Mouse (Mus musculus) ovary, adult 18-20 months (tissue): ENCODE results near the gene Ddx11.

Experiments used
- DNase-seq: peaks from one replicate; pipeline ENCODE4 v3.0.0; 2022; ENCODE audit warnings: low spot score, mixed read lengths

The Ddx11 gene

GRCm38 (mm10) chr17:66123066-66123815 is at the start of gene Ddx11:
TSS of gene Ddx11 (plus strand) at chr17:66123520.
- peak; percentile 81 for DNase-seq

DNA sequence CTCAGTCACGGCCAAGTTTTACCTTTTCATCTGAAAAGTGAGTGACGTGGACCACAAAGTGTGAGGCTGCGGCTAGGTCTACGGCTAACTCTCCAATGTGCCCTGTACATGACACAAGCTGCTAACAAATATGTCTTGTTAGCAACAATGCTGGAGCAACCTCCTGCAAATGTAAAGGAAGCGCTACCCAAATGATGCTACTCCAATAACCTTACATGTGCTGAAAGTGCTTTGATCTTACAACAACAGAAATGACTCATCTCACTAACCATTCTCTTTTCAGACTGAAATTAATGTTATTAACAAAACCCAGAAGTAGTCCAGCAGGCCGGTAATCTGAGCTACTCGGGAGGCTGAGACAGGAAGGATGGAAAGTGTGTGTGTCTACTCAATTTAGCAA is 49.3 kb upstream of the Ddx11 start:
- DNase-seq = no peak

- no peak for DNase-seq
Observed at GRCm38 (mm10) chr17:66075827-66076173, 47.5 kb upstream of the Ddx11 start.

- no peak for DNase-seq
Observed at GRCm38 (mm10) chr17:66076174-66076927, 47.0 kb upstream of the Ddx11 start.

GRCm38 (mm10) chr17:66076934-66077333 is 46.4 kb upstream of the Ddx11 start, which contains the start of gene Ankrd12:
TSS of gene Ankrd12 (minus strand) at chr17:66077089.
- DNase-seq = peak; percentile 93

DNA sequence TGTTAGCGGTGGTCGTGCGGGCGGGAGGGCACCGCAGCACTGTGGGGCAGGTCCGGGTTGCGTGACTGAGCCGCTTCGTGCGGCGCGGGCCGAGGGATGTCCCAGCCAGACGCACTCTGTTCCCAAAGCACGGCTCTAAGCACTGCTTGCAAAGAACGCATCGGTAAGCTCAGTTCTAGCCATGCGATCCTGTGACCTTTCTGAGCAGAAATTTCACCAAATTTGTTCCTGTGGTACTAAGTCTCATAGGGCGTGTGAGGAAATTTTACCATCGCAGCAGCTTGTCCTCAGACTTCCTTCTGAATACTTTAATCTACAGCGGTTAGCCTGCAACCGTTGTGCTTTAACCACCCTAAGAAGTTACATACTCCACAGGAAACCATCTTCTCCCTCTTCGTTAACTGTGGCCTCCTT is 45.9 kb upstream of the Ddx11 start:
- DNase-seq = no peak

DNA sequence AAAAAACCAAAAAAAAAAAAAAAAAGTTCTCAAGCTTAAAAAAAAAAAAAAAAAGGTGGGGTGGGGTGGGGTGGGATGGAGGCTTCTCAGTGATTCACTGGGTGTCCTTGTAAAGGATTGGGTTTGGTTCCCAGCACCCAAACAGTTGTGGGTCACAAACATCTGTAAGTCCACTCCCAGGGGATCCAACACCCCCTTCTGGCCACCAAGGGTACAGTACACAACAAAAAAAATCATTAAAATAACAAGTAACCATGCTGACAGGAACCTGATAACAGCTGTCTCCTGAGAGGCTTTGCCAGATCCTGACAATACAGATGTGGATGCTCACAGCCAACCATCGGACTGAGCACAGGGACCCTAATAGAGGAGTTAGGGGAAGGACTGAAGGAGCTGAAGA is 38.8 kb upstream of the Ddx11 start:
- DNase-seq = no peak

GRCm38 (mm10) chr17:66085038-66085437 is 38.3 kb upstream of the Ddx11 start:
- no peak for DNase-seq

DNA sequence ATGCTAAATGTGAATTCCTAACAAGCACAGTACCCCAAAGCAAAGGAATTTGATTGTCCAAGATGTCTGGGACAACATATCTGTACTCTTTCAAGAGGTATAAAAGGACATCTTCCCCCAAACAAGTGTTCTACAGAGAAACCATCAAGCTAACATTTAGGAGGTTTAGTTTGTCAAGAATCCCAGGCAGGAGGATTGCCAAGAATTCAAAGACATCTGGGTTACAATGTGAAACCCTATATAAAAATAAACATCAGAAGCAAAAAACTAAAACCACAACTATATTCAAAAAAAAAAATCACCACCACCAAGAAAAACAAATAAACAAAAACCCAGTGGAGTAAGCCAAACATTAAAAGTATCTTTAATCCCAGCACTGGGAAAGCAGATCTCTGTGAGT is 33.1 kb upstream of the Ddx11 start:
- DNase-seq = no peak

DNA sequence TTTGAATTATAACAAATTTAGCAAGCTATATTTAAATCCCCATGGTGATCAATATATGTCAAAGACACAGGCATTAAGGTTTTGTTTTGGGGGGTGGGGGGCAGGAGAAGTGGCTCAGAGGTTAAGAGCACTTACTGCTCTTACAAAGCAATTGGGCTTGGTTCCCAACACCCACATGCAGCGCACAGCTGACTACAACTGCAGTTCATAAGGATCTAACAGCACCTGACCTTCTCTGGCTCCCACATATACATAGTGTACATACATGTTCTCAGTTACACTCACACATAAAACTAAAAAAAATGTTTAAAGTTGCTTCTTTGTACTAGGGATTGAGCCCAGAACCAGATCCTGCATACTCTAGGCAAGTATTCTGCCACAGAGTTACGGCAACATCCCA is 31.9 kb upstream of the Ddx11 start:
- DNase-seq = no peak

DNA sequence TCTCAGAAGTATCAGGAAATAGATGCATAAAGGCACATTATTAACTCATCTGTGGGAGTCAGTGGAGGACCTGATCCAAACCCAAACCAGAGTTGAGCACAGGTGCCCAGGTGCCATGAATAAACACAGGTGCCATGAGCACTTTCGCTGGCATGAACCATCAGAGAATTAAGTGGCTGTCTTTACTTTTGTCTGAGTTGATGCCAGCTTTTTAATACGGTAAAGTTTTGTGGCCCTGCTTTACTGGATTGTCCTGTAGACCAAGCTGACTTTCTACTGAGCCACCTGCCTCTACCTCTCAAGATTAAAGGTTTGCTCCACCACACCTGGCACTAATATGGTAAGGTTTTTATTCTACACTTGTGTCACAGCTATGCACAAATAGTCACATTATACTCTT is 31.3 kb upstream of the Ddx11 start:
- no peak for DNase-seq

DNA sequence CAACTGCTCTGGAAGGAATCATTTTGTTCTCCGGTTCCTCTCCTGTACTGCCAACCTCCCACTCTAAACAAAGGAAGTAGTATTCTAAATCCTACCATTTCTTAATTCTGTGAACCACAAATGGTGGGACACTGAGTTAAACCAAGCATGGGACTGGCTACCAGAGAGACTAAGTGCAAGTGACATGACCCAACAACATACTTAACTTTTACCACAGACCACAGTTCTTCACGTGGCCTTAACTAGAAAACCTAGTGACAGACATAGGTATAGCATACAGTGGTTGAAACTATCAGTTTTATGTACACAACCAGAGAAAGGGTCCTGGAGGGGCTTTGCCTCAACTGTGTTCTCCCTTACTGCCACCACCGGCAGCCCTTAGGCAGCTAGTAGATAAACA is 30.7 kb upstream of the Ddx11 start:
- no peak for DNase-seq

GRCm38 (mm10) chr17:66100566-66101379 is 22.5 kb upstream of the Ddx11 start:
- no peak for DNase-seq

GRCm38 (mm10) chr17:66101380-66102330 is 21.7 kb upstream of the Ddx11 start, which contains the start of gene Ndufv2:
TSS of gene Ndufv2 (minus strand) at chr17:66101559.
- DNase-seq = peak; percentile 87

- no peak for DNase-seq
Observed at GRCm38 (mm10) chr17:66104076-66104475, 19.2 kb upstream of the Ddx11 start.

GRCm38 (mm10) chr17:66106601-66107267 is 16.6 kb upstream of the Ddx11 start:
- no peak for DNase-seq

DNA sequence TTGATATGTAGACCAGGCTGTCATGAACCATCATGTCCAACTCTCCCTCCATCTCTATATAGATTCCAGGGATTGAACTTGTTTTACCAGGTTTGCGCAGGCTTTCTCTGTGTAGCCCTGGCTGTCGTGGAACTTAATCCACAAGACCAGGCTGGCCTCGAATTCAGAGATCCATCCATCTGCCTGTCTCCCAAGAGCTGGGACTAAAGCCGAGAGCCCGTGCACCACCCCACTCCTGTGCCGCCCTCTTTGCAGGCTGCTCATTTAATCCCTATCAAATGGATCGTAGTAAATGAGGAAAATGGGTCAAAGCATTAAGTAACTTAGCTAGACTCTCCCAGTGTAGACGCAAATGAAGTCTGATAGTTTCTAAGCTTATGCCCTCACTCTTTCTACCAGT is 15.9 kb upstream of the Ddx11 start:
- DNase-seq = no peak

GRCm38 (mm10) chr17:66108198-66108597 is 15.1 kb upstream of the Ddx11 start:
- no peak for DNase-seq

DNA sequence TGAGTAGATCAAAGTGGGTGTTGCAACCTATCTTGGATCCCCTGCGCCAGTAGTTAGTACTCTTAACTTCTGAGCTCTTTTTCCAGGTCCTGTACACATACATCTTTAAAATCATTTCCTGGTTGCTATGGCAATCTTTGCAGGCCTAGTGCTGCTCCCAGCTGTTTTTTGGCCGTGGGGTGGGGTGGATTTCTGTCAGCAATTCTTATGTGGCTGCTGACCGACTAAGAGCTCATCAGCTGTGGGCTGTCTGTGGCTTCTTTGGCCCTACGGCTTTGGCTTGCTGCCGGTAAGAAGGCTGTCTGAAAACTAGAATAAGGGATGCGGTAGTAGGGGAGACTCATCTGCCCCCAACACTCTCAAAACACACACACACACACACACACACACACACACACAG is 12.6 kb upstream of the Ddx11 start:
- DNase-seq = no peak

DNA sequence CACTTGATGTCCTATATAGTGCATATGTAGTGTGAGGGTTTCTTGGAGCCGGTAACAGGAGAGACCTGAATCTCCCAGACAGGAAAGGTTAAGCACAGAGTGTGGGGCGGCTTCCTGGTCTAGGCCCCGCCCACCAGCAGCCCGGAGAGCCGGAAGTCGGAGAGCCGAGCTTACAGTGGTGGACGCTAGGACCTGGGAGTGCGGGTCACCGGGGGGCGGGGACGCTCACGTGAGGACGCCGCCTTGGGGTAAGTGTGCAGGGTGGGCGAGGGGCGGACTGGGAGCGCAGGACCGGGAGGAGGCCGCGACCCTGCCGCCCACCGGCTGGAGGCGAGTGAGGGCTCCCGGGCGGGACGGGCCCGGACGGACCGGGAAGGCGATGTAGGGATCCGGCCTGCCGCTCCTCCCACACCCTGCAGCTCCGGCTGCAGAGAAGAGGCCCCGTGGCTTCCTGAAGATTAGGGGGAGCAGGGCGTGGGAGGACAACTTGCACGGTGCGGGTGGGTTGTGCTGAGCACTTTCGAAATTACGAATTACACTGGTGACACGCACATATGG is 11.8 kb upstream of the Ddx11 start, which contains the start of gene Washc1:
TSS of gene Washc1 (plus strand) at position 144 of the 558 bp plus-strand sequence.
- peak; percentile 81 for DNase-seq
